Mouse (Mus musculus) MEL (cell line): ENCODE results near the gene Hba-x. TPM values are rescaled to one million over a fixed set of nuclear protein-coding genes. Genes with fewer than 3 reads are reported as not detected.

Experiments used
- DNase-seq: peaks from one replicate; pipeline ENCODE4 v3.0.0; 2011; ENCODE audit warnings: low read depth, low spot score
- H3K27ac ChIP-seq: 2 replicates; pipeline ENCODE4 v1.5.1; 2012; ENCODE audit warnings: low read depth, mild to moderate bottlenecking, control low read depth, low read length, moderate library complexity; ENCODE audit not compliant: control insufficient read depth
- H3K27me3 ChIP-seq, 2 experiments: fragments of 150-350 bp in 1 of 2; sonication (generic) in 1 of 2; 2 replicates each; pipeline ENCODE4 v1.6.1; 2012; ENCODE audit warnings: low read length in 2 of 2, mild to moderate bottlenecking in 2 of 2, improper control_type of control experiment in 1 of 2, moderate library complexity in 1 of 2; ENCODE audit not compliant: insufficient read depth in 2 of 2, control insufficient read depth in 1 of 2
- H3K36me3 ChIP-seq, 2 experiments: 2 replicates each; pipeline ENCODE4 v1.6.1; 2012 to 2014; ENCODE audit warnings: low read length in 2 of 2, improper control_type of control experiment in 1 of 2, inconsistent platforms in 1 of 2, mild to moderate bottlenecking in 1 of 2; ENCODE audit not compliant: insufficient read depth in 2 of 2, control insufficient read depth in 1 of 2
- H3K4me1 ChIP-seq, 2 experiments: fragments of 150-350 bp in 1 of 2; sonication (generic) in 1 of 2; 2 replicates each; pipeline ENCODE4 v1.6.1; 2012; ENCODE audit warnings: low read length in 2 of 2, improper control_type of control experiment in 1 of 2, mild to moderate bottlenecking in 1 of 2; ENCODE audit not compliant: insufficient read depth in 2 of 2, control insufficient read depth in 1 of 2
- H3K4me3 ChIP-seq, 2 experiments: fragments of 150-350 bp in 1 of 2; sonication (generic) in 1 of 2; 2 replicates each; pipeline ENCODE4 v1.5.1; 2012; ENCODE audit warnings: low read depth in 2 of 2, low read length in 2 of 2, mild to moderate bottlenecking in 2 of 2, moderate library complexity in 2 of 2, control low read depth in 1 of 2, improper control_type of control experiment in 1 of 2; ENCODE audit not compliant: control insufficient read depth in 1 of 2, insufficient read depth in 1 of 2
- H3K79me2 ChIP-seq: 2 replicates; pipeline ENCODE4 v1.6.1; 2012; ENCODE audit warnings: mild to moderate bottlenecking, low read length, moderate library complexity; ENCODE audit not compliant: control insufficient read depth, poor library complexity, insufficient read depth
- H3K9ac ChIP-seq: 2 replicates; pipeline ENCODE4 v1.6.1; 2012; ENCODE audit warnings: low read depth, mild to moderate bottlenecking, control low read depth, low read length, moderate library complexity; ENCODE audit not compliant: control insufficient read depth, poor library complexity, severe bottlenecking
- H3K9me3 ChIP-seq: fragments of 150-350 bp; sonication (generic); replicated peaks from 2 replicates; pipeline ENCODE4 v1.6.1; 2012; ENCODE audit warnings: mild to moderate bottlenecking, low read length, improper control_type of control experiment, moderate library complexity; ENCODE audit not compliant: insufficient read depth
- CHD2 ChIP-seq: IDR thresholded peaks from 2 replicates; pipeline ENCODE4 v1.6.1; 2011; ENCODE audit warnings: low read length, improper control_type of control experiment
- E2F4 ChIP-seq: IDR thresholded peaks from 2 replicates; pipeline ENCODE4 v1.6.1; 2011; ENCODE audit warnings: low read depth, low read length, improper control_type of control experiment, borderline replicate concordance
- ELF1 ChIP-seq: IDR thresholded peaks from 2 replicates; pipeline ENCODE4 v1.6.1; 2014; ENCODE audit warnings: low read depth, mild to moderate bottlenecking, inconsistent platforms, low read length, improper control_type of control experiment, moderate library complexity
- EP300 ChIP-seq, 2 experiments: IDR thresholded peaks; 2 replicates each; pipeline ENCODE4 v1.6.1; 2011; ENCODE audit warnings: improper control_type of control experiment in 2 of 2, low read length in 2 of 2, low read depth in 1 of 2, mild to moderate bottlenecking in 1 of 2
- ETS1 ChIP-seq: IDR thresholded peaks from 2 replicates; pipeline ENCODE4 v1.6.1; 2012; ENCODE audit warnings: low read depth, mild to moderate bottlenecking, inconsistent platforms, low read length, improper control_type of control experiment, moderate library complexity
- GATA1 ChIP-seq: IDR thresholded peaks from 2 replicates; pipeline ENCODE4 v1.6.1; 2011; ENCODE audit warnings: low read depth, low read length, improper control_type of control experiment
- MAFK ChIP-seq: IDR thresholded peaks from 2 replicates; pipeline ENCODE4 v1.6.1; 2011; ENCODE audit warnings: low read depth, mild to moderate bottlenecking, low read length, improper control_type of control experiment, borderline replicate concordance
- MAZ ChIP-seq: IDR thresholded peaks from 2 replicates; pipeline ENCODE4 v1.6.1; 2012; ENCODE audit warnings: low read depth, mild to moderate bottlenecking, inconsistent platforms, low read length, improper control_type of control experiment
- MEF2A ChIP-seq: IDR thresholded peaks from 2 replicates; pipeline ENCODE4 v1.6.1; 2014; ENCODE audit warnings: low read depth, mild to moderate bottlenecking, inconsistent platforms, low read length, improper control_type of control experiment; ENCODE audit not compliant: poor library complexity, insufficient replicate concordance, severe bottlenecking; ENCODE audit errors: extremely low read depth
- POLR2AphosphoS5 ChIP-seq: IDR thresholded peaks from 2 replicates; pipeline ENCODE4 v1.6.1; 2012; ENCODE audit warnings: low read depth, borderline replicate concordance, mild to moderate bottlenecking, inconsistent platforms, low read length, moderate library complexity, mixed read lengths
- RCOR1 ChIP-seq: IDR thresholded peaks from 2 replicates; pipeline ENCODE4 v1.6.1; 2012; ENCODE audit warnings: low read depth, mild to moderate bottlenecking, inconsistent platforms, low read length, improper control_type of control experiment
- SIN3A ChIP-seq: IDR thresholded peaks from 2 replicates; pipeline ENCODE4 v1.6.1; 2012; ENCODE audit warnings: low read length, improper control_type of control experiment, inconsistent platforms
- SMC3 ChIP-seq: IDR thresholded peaks from 2 replicates; pipeline ENCODE4 v1.6.1; 2011; ENCODE audit warnings: low read depth, low read length, improper control_type of control experiment
- TAL1 ChIP-seq: IDR thresholded peaks from 2 replicates; pipeline ENCODE4 v1.6.1; 2012; ENCODE audit warnings: mild to moderate bottlenecking, inconsistent platforms, low read length, moderate library complexity, mixed read lengths
- TCF12 ChIP-seq: IDR thresholded peaks from 2 replicates; pipeline ENCODE4 v1.6.1; 2014; ENCODE audit warnings: low read depth, mild to moderate bottlenecking, inconsistent platforms, low read length, improper control_type of control experiment, moderate library complexity
- USF1 ChIP-seq: IDR thresholded peaks from 2 replicates; pipeline ENCODE4 v1.6.1; 2014; ENCODE audit warnings: low read depth, mild to moderate bottlenecking, inconsistent platforms, low read length, improper control_type of control experiment, moderate library complexity
- polyA plus RNA-seq, 2 experiments: library from polyadenylated mRNA; stranded (reverse) in 1 of 2; unstranded in 1 of 2; fragments of >175 nt in 1 of 2; fragments of >200 nt in 1 of 2; gene quantifications; 2 replicates each; pipeline versions ENCODE4 v1.2.1 to v1.2.4; 2012; ENCODE audit warnings: low replicate concordance in 2 of 2, low read depth in 1 of 2; ENCODE audit not compliant: insufficient read length in 2 of 2, insufficient read depth in 1 of 2, missing spikeins in 1 of 2
- total RNA-seq: library from RNA; depleted of rRNA; stranded (reverse); fragments of 300-350 nt; gene quantifications from 2 replicates; pipeline ENCODE4 v1.2.3, GENCODE M21; 2012

The Hba-x gene
- total and polyA plus RNA-seq, 3 experiments = 0.13 TPM; not detected in 2

- peaks cover 23 to 44% of the 10 kb centered on the region in 2 experiments for H3K4me1 ChIP-seq
- no peak overlapping the region for H3K9ac ChIP-seq
- no peak overlapping the region for H3K27ac ChIP-seq
- H3K79me2 ChIP-seq = no peaks in the 10 kb centered on the region
- peaks cover 0 to 35% of the 10 kb centered on the region in 2 experiments; a peak in 2 of 4 replicates for H3K36me3 ChIP-seq
- peak; percentile 52 for DNase-seq
- H3K9me3 ChIP-seq = no peaks in the 10 kb centered on the region
- H3K27me3 ChIP-seq = no peaks in the 10 kb centered on the region
- TF ChIP-seq TAL1 (peak; percentile 47), EP300 (IDR thresholded peaks at IDR 0.05; ENCODE audit: low read depth in 1 of 2, low read length in 2 of 2) (peak; percentile 49 to 64), GATA1 (peak; percentile 68), POLR2AphosphoS5 (no peak), SIN3A (0 out of 2 replicates have a peak, but pooled peaks have one; percentile 25), MEF2A (no peak), USF1 (peak; percentile 44), ELF1 (no peak), CHD2 (no peak), TCF12 (peak; percentile 86), E2F4 (no peak), RCOR1 (peak; percentile 42; the same call in 1 of the 2 replicates), ETS1 (peak; percentile 79), SMC3 (no peak), MAZ (no peak)
- TF ChIP-seq, all 39 proteins: peak for 8
- no peak overlapping the region for H3K4me3 ChIP-seq
Observed at GRCm38 (mm10) chr11:32242209-32242608, 34.0 kb upstream of the Hba-x start.

GRCm38 (mm10) chr11:32243205-32243955 is 32.8 kb upstream of the Hba-x start:
- Histone ChIP-seq H3K79me2 (no peaks in the 10 kb centered on the region), H3K27me3 (no peaks in the 10 kb centered on the region), H3K9me3 (no peaks in the 10 kb centered on the region), H3K9ac (no peak overlapping the region), H3K4me3 (no peak overlapping the region), H3K36me3 (peaks cover 0 to 35% of the 10 kb centered on the region in 2 experiments; a peak in 2 of 4 replicates), H3K27ac (no peak overlapping the region), H3K4me1 (peaks cover 25 to 44% of the 10 kb centered on the region in 2 experiments)
- TF ChIP-seq EP300 (IDR thresholded peaks at IDR 0.05; ENCODE audit: low read depth in 1 of 2, low read length in 2 of 2) = no peak
- peak; percentile 14; the same call in 1 of the 2 replicates for TF ChIP-seq MAFK
- DNase-seq = no peak
